Mouse (Mus musculus): ENCODE data around the gene Cyp4f39. TPM values are rescaled to one million over a fixed set of nuclear protein-coding genes. Genes with fewer than 3 reads are reported as not detected.

Cyp4f39 gene
- polyA plus RNA-seq, 1 experiment from 2014 or later, result 0.92 TPM

DNA sequence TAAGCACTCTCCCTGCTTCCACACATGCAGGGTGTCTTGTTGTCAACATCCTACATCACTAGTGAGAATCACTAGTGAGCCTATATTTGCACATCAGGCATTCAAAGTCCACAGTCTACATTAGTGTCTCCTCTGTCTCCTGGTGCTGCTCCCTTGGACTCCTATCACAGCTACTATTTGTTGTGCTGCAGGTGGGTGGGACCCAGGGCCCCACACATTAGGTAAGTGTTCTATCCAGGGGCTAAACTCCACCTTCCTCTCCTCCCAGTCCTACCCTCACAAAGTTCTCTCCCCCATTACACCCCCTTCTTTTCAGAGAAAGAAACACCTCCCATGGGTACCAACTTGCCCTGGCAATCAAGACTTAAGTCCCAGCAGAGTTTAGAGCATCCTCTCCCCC is 25.9 kb upstream of the Cyp4f39 start:
- Histone ChIP-seq H3K4me2 (ENCODE audit: low read depth, low read length) (no peak overlapping the region), H3K4me1 (ENCODE audit: control insufficient read depth, insufficient read depth, low read length) (no peaks in the 10 kb centered on the region), H3K27me3 (ENCODE audit: control insufficient read depth, insufficient read depth, low read length) (no peaks in the 10 kb centered on the region), H3K4me3 (ENCODE audit: low read depth, low read length) (no peak overlapping the region), H3K9ac (replicated peaks; ENCODE audit: low read depth, low read length) (no peak overlapping the region), H3K9me3 (ENCODE audit: control insufficient read depth, low read length) (no peaks in the 10 kb centered on the region), H3K27ac (ENCODE audit: low read depth, low read length) (no peak overlapping the region), H3K36me3 (ENCODE audit: control insufficient read depth, insufficient read depth, low read length) (no peaks in the 10 kb centered on the region)
- no peak for ATAC-seq (ENCODE audit: low read depth)

DNA sequence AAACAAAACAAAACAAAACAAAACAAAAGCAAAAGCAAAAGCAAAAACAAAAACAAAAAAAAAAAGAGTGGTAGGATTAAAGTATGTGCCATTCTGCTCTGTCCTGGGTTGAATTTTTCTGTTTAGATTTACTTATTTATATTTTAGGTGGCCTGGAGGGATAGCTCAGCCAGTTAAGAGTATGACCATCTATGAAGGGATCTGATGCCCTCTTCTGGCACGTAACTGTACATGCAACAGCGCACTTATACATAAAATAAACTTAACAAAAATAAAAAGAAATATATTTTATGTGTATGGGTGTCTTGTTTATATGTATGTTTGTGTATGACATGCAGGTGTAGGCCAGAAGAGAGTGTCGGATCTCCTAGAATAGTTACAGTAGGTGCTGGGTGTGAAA is 20.6 kb upstream of the Cyp4f39 start:
- no peak overlapping the region for H3K27ac ChIP-seq (ENCODE audit: low read depth, low read length)
- ATAC-seq (ENCODE audit: low read depth), result no peak
- 53% methylated on average over 3 of the region's 3 CpGs for WGBS
- no peak overlapping the region for H3K4me2 ChIP-seq (ENCODE audit: low read depth, low read length)
- no peaks in the 10 kb centered on the region for H3K9me3 ChIP-seq (ENCODE audit: control insufficient read depth, low read length)
- H3K4me1 ChIP-seq (ENCODE audit: control insufficient read depth, insufficient read depth, low read length), result no peaks in the 10 kb centered on the region
- no peak overlapping the region for H3K4me3 ChIP-seq (ENCODE audit: low read depth, low read length)
- H3K9ac ChIP-seq (replicated peaks; ENCODE audit: low read depth, low read length), result no peak overlapping the region
- H3K36me3 ChIP-seq (ENCODE audit: control insufficient read depth, insufficient read depth, low read length), result no peaks in the 10 kb centered on the region
- no peaks in the 10 kb centered on the region for H3K27me3 ChIP-seq (ENCODE audit: control insufficient read depth, insufficient read depth, low read length)

DNA sequence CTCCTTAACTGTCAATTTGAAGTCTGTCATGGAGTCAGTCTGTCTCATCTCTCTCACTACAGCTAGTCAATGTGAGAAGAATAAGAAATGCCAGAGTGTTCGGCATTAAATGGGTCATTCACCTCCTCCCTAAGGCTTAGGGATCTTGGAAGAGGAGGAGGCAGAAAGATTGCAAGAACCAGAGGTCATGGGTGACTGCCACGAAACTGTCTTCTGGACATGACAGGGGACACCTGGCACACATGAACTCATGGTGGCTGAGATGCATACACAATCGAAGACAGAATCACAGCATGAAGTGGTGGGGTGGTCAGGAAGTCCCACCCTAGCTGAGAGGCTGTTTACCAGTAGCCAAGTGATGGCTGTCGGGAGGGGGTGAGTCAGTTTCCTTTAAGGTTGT is 18.2 kb upstream of the Cyp4f39 start:
- Histone ChIP-seq H3K4me1 (ENCODE audit: control insufficient read depth, insufficient read depth, low read length) (no peaks in the 10 kb centered on the region), H3K27ac (ENCODE audit: low read depth, low read length) (no peak overlapping the region), H3K27me3 (ENCODE audit: control insufficient read depth, insufficient read depth, low read length) (no peaks in the 10 kb centered on the region), H3K4me2 (ENCODE audit: low read depth, low read length) (no peak overlapping the region), H3K36me3 (ENCODE audit: control insufficient read depth, insufficient read depth, low read length) (no peaks in the 10 kb centered on the region), H3K9ac (replicated peaks; ENCODE audit: low read depth, low read length) (no peak overlapping the region), H3K4me3 (ENCODE audit: low read depth, low read length) (no peak overlapping the region), H3K9me3 (ENCODE audit: control insufficient read depth, low read length) (no peaks in the 10 kb centered on the region)
- WGBS, result 69% methylated on average over 4 of the region's 4 CpGs
- ATAC-seq (ENCODE audit: low read depth), result no peak

DNA sequence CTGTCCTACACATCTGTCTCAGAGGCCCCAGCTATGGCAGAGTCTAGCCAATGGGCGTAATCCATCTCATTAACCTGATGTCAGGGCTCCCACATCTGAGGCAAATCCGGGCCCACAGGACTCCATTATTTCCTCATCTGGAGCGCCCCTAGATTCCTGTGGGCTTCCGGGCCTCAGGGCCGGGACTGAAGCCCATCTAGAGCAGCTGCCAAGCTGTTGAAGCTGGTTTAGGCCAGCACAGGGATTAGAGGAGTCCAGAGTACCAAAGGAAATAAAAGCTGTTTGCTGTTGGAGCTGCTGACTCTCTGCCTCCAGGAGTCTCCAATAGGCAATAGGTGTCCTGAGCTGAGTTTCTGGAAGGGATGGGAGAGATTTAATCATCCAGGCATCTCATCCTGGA is 17.4 kb upstream of the Cyp4f39 start:
- H3K4me3 ChIP-seq (ENCODE audit: low read depth, low read length), result no peak overlapping the region
- no peak overlapping the region for H3K4me2 ChIP-seq (ENCODE audit: low read depth, low read length)
- no peak for ATAC-seq (ENCODE audit: low read depth)

DNA sequence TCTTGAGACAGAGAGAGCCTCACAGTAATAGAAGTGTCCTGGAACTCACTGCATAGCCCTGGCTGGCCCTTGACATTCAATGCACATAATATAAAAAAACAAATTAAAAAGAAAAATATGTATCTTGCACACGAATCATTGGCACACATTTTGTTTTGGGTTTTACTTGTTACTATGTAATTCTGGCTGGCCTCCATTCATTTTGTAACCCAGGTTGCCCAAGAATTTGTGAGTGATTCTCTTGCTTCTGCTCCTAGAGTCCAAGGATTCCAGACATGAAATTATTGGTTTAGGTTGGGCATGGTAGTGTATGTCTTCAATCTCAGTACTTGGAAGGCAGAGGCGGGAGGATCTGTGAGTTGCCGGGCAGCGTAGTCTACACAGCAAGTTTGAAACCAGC is 15.4 kb upstream of the Cyp4f39 start:
- no peak overlapping the region for H3K9ac ChIP-seq (replicated peaks; ENCODE audit: low read depth, low read length)
- no peak overlapping the region for H3K27ac ChIP-seq (ENCODE audit: low read depth, low read length)
- H3K36me3 ChIP-seq (ENCODE audit: control insufficient read depth, insufficient read depth, low read length), result no peaks in the 10 kb centered on the region
- no peak overlapping the region for H3K4me2 ChIP-seq (ENCODE audit: low read depth, low read length)
- no peaks in the 10 kb centered on the region for H3K27me3 ChIP-seq (ENCODE audit: control insufficient read depth, insufficient read depth, low read length)
- no peaks in the 10 kb centered on the region for H3K9me3 ChIP-seq (ENCODE audit: control insufficient read depth, low read length)
- no peak for ATAC-seq (ENCODE audit: low read depth)
- no peak overlapping the region for H3K4me3 ChIP-seq (ENCODE audit: low read depth, low read length)
- 97% methylated on average over 4 of the region's 4 CpGs for WGBS
- H3K4me1 ChIP-seq (ENCODE audit: control insufficient read depth, insufficient read depth, low read length), result no peaks in the 10 kb centered on the region

More for the DNA sequence above, 17.4 kb upstream of the Cyp4f39 start:
- Histone ChIP-seq H3K9ac (replicated peaks; ENCODE audit: low read depth, low read length) (no peak overlapping the region), H3K27ac (ENCODE audit: low read depth, low read length) (no peak overlapping the region), H3K36me3 (ENCODE audit: control insufficient read depth, insufficient read depth, low read length) (no peaks in the 10 kb centered on the region), H3K9me3 (ENCODE audit: control insufficient read depth, low read length) (no peaks in the 10 kb centered on the region), H3K27me3 (ENCODE audit: control insufficient read depth, insufficient read depth, low read length) (no peaks in the 10 kb centered on the region), H3K4me1 (ENCODE audit: control insufficient read depth, insufficient read depth, low read length) (no peaks in the 10 kb centered on the region)
- WGBS, result 82% methylated on average over 5 of the region's 5 CpGs

DNA sequence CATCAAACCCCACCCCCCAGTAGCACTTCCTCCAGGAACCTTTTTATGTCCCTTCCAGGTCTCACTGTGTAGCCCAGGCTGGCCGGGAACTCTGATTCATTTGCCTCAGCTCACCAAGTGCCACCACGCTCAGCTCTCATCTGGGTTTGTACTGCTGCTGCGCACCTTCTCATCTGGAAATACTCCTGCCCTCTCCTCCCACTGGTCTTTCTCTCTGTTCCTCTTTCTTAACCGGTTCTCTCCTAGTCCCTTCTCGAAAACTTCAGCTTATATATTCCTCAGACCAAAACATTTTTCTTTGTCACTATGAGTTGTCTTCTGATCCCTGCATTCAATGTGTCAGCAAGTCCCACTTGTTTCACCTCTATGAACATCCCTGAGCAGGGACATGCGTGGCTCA is 9.3 kb upstream of the Cyp4f39 start:
- WGBS, result 82% methylated on average over 6 of the region's 6 CpGs
- H3K9ac ChIP-seq (replicated peaks; ENCODE audit: low read depth, low read length), result no peak overlapping the region

DNA sequence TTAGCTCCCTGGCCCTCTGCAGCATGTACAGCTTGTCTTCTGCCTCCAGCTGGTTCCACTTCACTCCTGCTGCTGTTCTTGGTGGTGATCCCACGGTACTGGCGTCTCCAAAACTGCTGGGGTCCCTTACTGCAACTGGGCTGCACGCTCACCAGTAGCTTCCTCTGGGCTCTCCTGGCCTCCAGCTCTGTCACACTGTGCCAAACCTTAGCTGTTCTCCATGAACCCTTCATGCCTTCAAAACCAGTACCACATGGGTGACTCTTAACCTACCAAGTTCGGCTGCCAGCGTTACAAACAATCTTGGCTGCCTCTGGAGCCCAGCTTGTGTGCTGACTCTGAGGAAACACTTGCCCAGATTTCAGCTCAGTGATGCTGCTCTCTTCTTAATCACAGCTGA is 7.5 kb upstream of the Cyp4f39 start:
- Histone ChIP-seq H3K27me3 (ENCODE audit: control insufficient read depth, insufficient read depth, low read length) (no peaks in the 10 kb centered on the region), H3K9ac (replicated peaks; ENCODE audit: low read depth, low read length) (no peak overlapping the region), H3K4me1 (ENCODE audit: control insufficient read depth, insufficient read depth, low read length) (no peaks in the 10 kb centered on the region), H3K4me2 (ENCODE audit: low read depth, low read length) (no peak overlapping the region), H3K36me3 (ENCODE audit: control insufficient read depth, insufficient read depth, low read length) (no peaks in the 10 kb centered on the region), H3K27ac (ENCODE audit: low read depth, low read length) (no peak overlapping the region), H3K4me3 (ENCODE audit: low read depth, low read length) (no peak overlapping the region), H3K9me3 (ENCODE audit: control insufficient read depth, low read length) (no peaks in the 10 kb centered on the region)
- WGBS, result 76% methylated on average over 5 of the region's 5 CpGs
- ATAC-seq (ENCODE audit: low read depth), result no peak

More for the DNA sequence above, 9.3 kb upstream of the Cyp4f39 start:
- Histone ChIP-seq H3K4me1 (ENCODE audit: control insufficient read depth, insufficient read depth, low read length) (no peaks in the 10 kb centered on the region), H3K9me3 (ENCODE audit: control insufficient read depth, low read length) (no peaks in the 10 kb centered on the region), H3K27me3 (ENCODE audit: control insufficient read depth, insufficient read depth, low read length) (no peaks in the 10 kb centered on the region), H3K36me3 (ENCODE audit: control insufficient read depth, insufficient read depth, low read length) (no peaks in the 10 kb centered on the region), H3K4me3 (ENCODE audit: low read depth, low read length) (no peak overlapping the region), H3K27ac (ENCODE audit: low read depth, low read length) (no peak overlapping the region), H3K4me2 (ENCODE audit: low read depth, low read length) (no peak overlapping the region)
- ATAC-seq (ENCODE audit: low read depth), result no peak

DNA sequence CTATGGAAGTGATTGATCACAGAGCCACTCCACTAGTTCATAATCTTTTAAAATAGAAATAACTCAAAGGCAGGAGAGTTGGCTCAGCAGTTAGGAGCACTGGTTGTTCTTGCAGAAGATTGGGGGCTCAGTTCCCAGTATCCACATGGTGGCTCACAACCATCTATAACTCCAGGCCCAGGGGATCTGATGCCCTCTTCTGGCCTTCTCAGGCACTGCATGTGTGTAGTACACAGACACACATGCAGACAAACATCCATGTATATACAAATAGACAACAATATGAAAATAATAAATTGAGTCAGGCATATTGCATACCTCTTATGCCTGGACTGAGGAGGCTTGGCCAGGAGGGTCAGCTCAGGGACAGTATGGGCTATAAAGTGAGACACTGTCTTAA is 5.3 kb upstream of the Cyp4f39 start:
- ATAC-seq (ENCODE audit: low read depth), result no peak
- H3K27ac ChIP-seq (ENCODE audit: low read depth, low read length), result no peak overlapping the region
- no peaks in the 10 kb centered on the region for H3K9me3 ChIP-seq (ENCODE audit: control insufficient read depth, low read length)
- H3K9ac ChIP-seq (replicated peaks; ENCODE audit: low read depth, low read length), result no peak overlapping the region
- no peak overlapping the region for H3K4me2 ChIP-seq (ENCODE audit: low read depth, low read length)
- no peaks in the 10 kb centered on the region for H3K27me3 ChIP-seq (ENCODE audit: control insufficient read depth, insufficient read depth, low read length)
- no peak overlapping the region for H3K4me3 ChIP-seq (ENCODE audit: low read depth, low read length)
- H3K36me3 ChIP-seq (ENCODE audit: control insufficient read depth, insufficient read depth, low read length), result no peaks in the 10 kb centered on the region
- no peaks in the 10 kb centered on the region for H3K4me1 ChIP-seq (ENCODE audit: control insufficient read depth, insufficient read depth, low read length)

DNA sequence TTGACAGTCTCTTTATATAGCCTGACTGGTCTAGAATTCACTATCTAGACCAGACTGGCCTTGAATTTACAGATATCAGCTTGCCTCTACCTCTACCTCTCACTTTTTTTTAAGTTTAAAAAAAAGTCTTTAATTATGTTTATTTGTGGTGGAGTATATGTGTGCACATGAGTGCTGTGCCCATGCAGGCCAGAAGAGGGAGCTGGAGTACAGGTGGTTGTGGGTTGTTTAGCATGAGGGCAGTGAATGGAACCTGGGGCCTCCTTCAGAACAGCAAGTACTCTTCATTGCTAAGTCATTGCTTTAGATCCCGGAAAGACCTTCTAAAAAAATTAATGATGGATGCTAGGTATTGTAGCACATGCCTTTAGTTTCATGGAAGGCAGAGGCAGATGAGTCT is 3.5 kb upstream of the Cyp4f39 start:
- Histone ChIP-seq H3K4me2 (ENCODE audit: low read depth, low read length) (no peak overlapping the region), H3K27ac (ENCODE audit: low read depth, low read length) (no peak overlapping the region), H3K27me3 (ENCODE audit: control insufficient read depth, insufficient read depth, low read length) (peaks cover 8% of the 10 kb centered on the region; the same call in 1 of the 2 replicates), H3K9me3 (ENCODE audit: control insufficient read depth, low read length) (no peaks in the 10 kb centered on the region), H3K4me1 (ENCODE audit: control insufficient read depth, insufficient read depth, low read length) (no peaks in the 10 kb centered on the region), H3K4me3 (ENCODE audit: low read depth, low read length) (no peak overlapping the region), H3K36me3 (ENCODE audit: control insufficient read depth, insufficient read depth, low read length) (no peaks in the 10 kb centered on the region), H3K9ac (replicated peaks; ENCODE audit: low read depth, low read length) (no peak overlapping the region)
- WGBS, result 97% methylated on average over 1 of the region's 1 CpGs
- ATAC-seq (ENCODE audit: low read depth), result no peak
